Mouse (Mus musculus): ENCODE measurements around the gene Trim71. TPM values are rescaled to one million over a fixed set of nuclear protein-coding genes. Genes with fewer than 3 reads are reported as not detected.

Trim71 gene
- total and polyA plus RNA-seq, 3 experiments: not detected

- H3K4me3 ChIP-seq (ENCODE audit: control insufficient read depth in 1 of 2, insufficient read depth in 1 of 2, low read depth in 2 of 2, low read length in 2 of 2): no peak overlapping the region
- no peak for TF ChIP-seq ETS1 (IDR thresholded peaks at IDR 0.05; ENCODE audit: low read depth, low read length)
- TF ChIP-seq CTCF (IDR thresholded peaks at IDR 0.05 in 2 of 3, conservative IDR thresholded peaks at IDR 0.05 in 1 of 3; ENCODE audit: control insufficient read depth in 1 of 3, insufficient read depth in 1 of 3, low read depth in 2 of 3, low read length in 3 of 3, poor library complexity in 1 of 3, severe bottlenecking in 1 of 3): no peak
- no peak for TF ChIP-seq CHD2 (IDR thresholded peaks at IDR 0.05; ENCODE audit: low read length)
- no peak for TF ChIP-seq MYC (IDR thresholded peaks at IDR 0.05; ENCODE audit: low read depth, low read length)
- no peak for TF ChIP-seq MXI1 (IDR thresholded peaks at IDR 0.05; ENCODE audit: low read depth, low read length)
- TF ChIP-seq RCOR1 (IDR thresholded peaks at IDR 0.05; ENCODE audit: low read depth, low read length): no peak
- no peak for TF ChIP-seq TBP (IDR thresholded peaks at IDR 0.05; ENCODE audit: low read depth, low read length)
- TF ChIP-seq BHLHE40 (IDR thresholded peaks at IDR 0.05; ENCODE audit: borderline replicate concordance, low read depth, low read length): no peak
- TF ChIP-seq TCF12 (IDR thresholded peaks at IDR 0.05; ENCODE audit: low read depth, low read length): no peak
- no peak for TF ChIP-seq POLR2AphosphoS2 (IDR thresholded peaks at IDR 0.05; ENCODE audit: low read length)
- no peak for TF ChIP-seq RAD21 (IDR thresholded peaks at IDR 0.05; ENCODE audit: low read depth, low read length)
- no peak for TF ChIP-seq ZMIZ1 (IDR thresholded peaks at IDR 0.05; ENCODE audit: low read depth, low read length)
- TF ChIP-seq ZKSCAN1 (IDR thresholded peaks at IDR 0.05; ENCODE audit: low read depth, low read length): no peak
- no peak for TF ChIP-seq GATA1 (IDR thresholded peaks at IDR 0.05; ENCODE audit: low read depth, low read length)
- no peak for TF ChIP-seq TAL1 (IDR thresholded peaks at IDR 0.05; ENCODE audit: low read length)
- no peak for TF ChIP-seq ZNF384 (IDR thresholded peaks at IDR 0.05; ENCODE audit: low read depth, low read length)
- DNase-seq (ENCODE audit: low read depth, low spot score): no peak
- H3K36me3 ChIP-seq (ENCODE audit: control insufficient read depth in 1 of 2, insufficient read depth in 2 of 2, low read length in 2 of 2): no peaks in the 10 kb centered on the region
- H3K4me1 ChIP-seq (ENCODE audit: control insufficient read depth in 1 of 2, insufficient read depth in 2 of 2, low read length in 2 of 2): no peaks in the 10 kb centered on the region
- H3K9ac ChIP-seq (ENCODE audit: control insufficient read depth, low read depth, low read length, poor library complexity, severe bottlenecking): no peak overlapping the region
- H3K27ac ChIP-seq (ENCODE audit: control insufficient read depth, low read depth, low read length): no peak overlapping the region
- H3K9me3 ChIP-seq (replicated peaks; ENCODE audit: insufficient read depth, low read length): no peaks in the 10 kb centered on the region
- H3K79me2 ChIP-seq (ENCODE audit: control insufficient read depth, insufficient read depth, low read length, poor library complexity): no peaks in the 10 kb centered on the region
- H3K27me3 ChIP-seq (ENCODE audit: control insufficient read depth in 1 of 2, insufficient read depth in 2 of 2, low read length in 2 of 2): no peaks in the 10 kb centered on the region
Observed at GRCm38 (mm10) chr9:114458436-114458835, 105.7 kb downstream of the Trim71 start.

Other genes starting within 250 kb of the Trim71 start
- not detected in 2 replicates for gene Bcl2a1c, start 234.2 kb downstream of the Trim71 start, total RNA-seq (2012; rRNA removed)
- gene Bcl2a1c, start 234.2 kb downstream of the Trim71 start, polyA plus RNA-seq (2012; ENCODE audit: insufficient read depth in 1 of 2, insufficient read length in 2 of 2, low read depth in 1 of 2, low replicate concordance in 2 of 2, missing spikeins in 1 of 2): not detected
- 17.3 and 21.5 TPM in 2 replicates for gene Crtap, start 173.7 kb downstream of the Trim71 start, total RNA-seq (2012; rRNA removed)
- 10 to 100 TPM in 1 of 2 experiments, not detected in 1; 62.2 TPM for gene Crtap, start 173.7 kb downstream of the Trim71 start, polyA plus RNA-seq (2012; ENCODE audit: insufficient read depth in 1 of 2, insufficient read length in 2 of 2, low read depth in 1 of 2, low replicate concordance in 2 of 2, missing spikeins in 1 of 2)
- gene Glb1, start 163.3 kb downstream of the Trim71 start, total RNA-seq (2012; rRNA removed): 7.0 and 8.1 TPM in 2 replicates
- 10 to 100 TPM in 1 of 2 experiments, not detected in 1; 15.7 TPM for gene Glb1, start 163.3 kb downstream of the Trim71 start, polyA plus RNA-seq (2012; ENCODE audit: insufficient read depth in 1 of 2, insufficient read length in 2 of 2, low read depth in 1 of 2, low replicate concordance in 2 of 2, missing spikeins in 1 of 2)
- gene Tmppe, start 163.3 kb downstream of the Trim71 start, total RNA-seq (2012; rRNA removed): 7.1 and 7.5 TPM in 2 replicates
- gene Tmppe, start 163.3 kb downstream of the Trim71 start, polyA plus RNA-seq (2012; ENCODE audit: insufficient read depth in 1 of 2, insufficient read length in 2 of 2, low read depth in 1 of 2, low replicate concordance in 2 of 2, missing spikeins in 1 of 2): 1 to 10 TPM in 1 of 2 experiments, not detected in 1; 9.2 TPM
- not detected in 2 replicates for gene Ccr4, start 59.5 kb downstream of the Trim71 start, total RNA-seq (2012; rRNA removed)
- under 1 TPM in 1 of 2 experiments, not detected in 1; 0.15 TPM for gene Ccr4, start 59.5 kb downstream of the Trim71 start, polyA plus RNA-seq (2012; ENCODE audit: insufficient read depth in 1 of 2, insufficient read length in 2 of 2, low read depth in 1 of 2, low replicate concordance in 2 of 2, missing spikeins in 1 of 2)
- not detected in 2 replicates for gene C130032M10Rik, start 48.7 kb downstream of the Trim71 start, total RNA-seq (2012; rRNA removed)
- gene C130032M10Rik, start 48.7 kb downstream of the Trim71 start, polyA plus RNA-seq (2012; ENCODE audit: insufficient read depth in 1 of 2, insufficient read length in 2 of 2, low read depth in 1 of 2, low replicate concordance in 2 of 2, missing spikeins in 1 of 2): not detected
- gene Cnot10, start 75.8 kb upstream of the Trim71 start, total RNA-seq (2012; rRNA removed): 42.4 and 43.3 TPM in 2 replicates
- 100 to 1,000 TPM in 1 of 2 experiments, 10 to 100 TPM in 1; 46.9 to 143 TPM for gene Cnot10, start 75.8 kb upstream of the Trim71 start, polyA plus RNA-seq (2012; ENCODE audit: insufficient read depth in 1 of 2, insufficient read length in 2 of 2, low read depth in 1 of 2, low replicate concordance in 2 of 2, missing spikeins in 1 of 2)
- 35.2 TPM in 2 replicates for gene Dync1li1, start 124.4 kb upstream of the Trim71 start, total RNA-seq (2012; rRNA removed)
- gene Dync1li1, start 124.4 kb upstream of the Trim71 start, polyA plus RNA-seq (2012; ENCODE audit: insufficient read depth in 1 of 2, insufficient read length in 2 of 2, low read depth in 1 of 2, low replicate concordance in 2 of 2, missing spikeins in 1 of 2): 10 to 100 TPM in 1 of 2 experiments, not detected in 1; 40.0 TPM
- 17.6 and 21.0 TPM in 2 replicates for gene Cmtm6, start 166.7 kb upstream of the Trim71 start, total RNA-seq (2012; rRNA removed)
- gene Cmtm6, start 166.7 kb upstream of the Trim71 start, polyA plus RNA-seq (2012; ENCODE audit: insufficient read depth in 1 of 2, insufficient read length in 2 of 2, low read depth in 1 of 2, low replicate concordance in 2 of 2, missing spikeins in 1 of 2): 10 to 100 TPM in 1 of 2 experiments, not detected in 1; 21.7 TPM
- gene Cmtm7, start 217.5 kb upstream of the Trim71 start, total RNA-seq (2012; rRNA removed): 290 and 352 TPM in 2 replicates
- gene Cmtm7, start 217.5 kb upstream of the Trim71 start, polyA plus RNA-seq (2012; ENCODE audit: insufficient read depth in 1 of 2, insufficient read length in 2 of 2, low read depth in 1 of 2, low replicate concordance in 2 of 2, missing spikeins in 1 of 2): 100 to 1,000 TPM in 1 of 2 experiments, not detected in 1; 545 TPM

Measured in MEL (cell line).